ENCODE assay signal across 8 mouse cellular contexts in the genomic region with DNA sequence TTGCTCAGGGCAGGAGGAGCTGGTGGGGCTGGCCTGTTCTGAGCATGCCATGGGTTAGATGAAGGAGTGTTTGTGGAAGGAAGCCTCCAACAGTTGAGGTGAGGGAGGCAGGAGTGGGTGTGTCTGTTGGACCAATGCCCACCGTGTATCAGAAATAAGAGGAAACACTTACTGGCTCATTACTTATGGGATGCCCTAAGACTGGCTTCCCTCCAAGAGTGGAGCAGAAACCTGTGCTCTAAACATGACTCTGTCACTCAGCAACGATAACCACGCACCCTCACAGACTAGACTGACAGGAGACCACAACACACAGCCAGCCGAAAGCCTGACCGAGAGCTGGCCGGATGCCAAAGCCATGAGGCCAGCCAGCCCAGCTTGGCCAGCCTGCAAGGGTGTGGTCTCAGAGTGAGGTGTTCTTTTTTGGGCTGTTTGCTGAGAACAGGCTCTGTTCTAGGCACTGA. TPM values are rescaled to one million over a fixed set of nuclear protein-coding genes. Genes with fewer than 3 reads are reported as not detected.
A peak's percentile ranks its signal among the peaks of the same experiment; 100 is the strongest.
DNase-seq lines count a peak whose midpoint lies in the region; ATAC-seq and TF ChIP-seq lines count a peak whose summit lies in the region.

No protein-coding gene starts in this region.

- peak; percentile 79 for ATAC-seq in heart, embryonic 13.5 days (ENCODE audit: extremely low read depth, insufficient number of reproducible peaks, low FRiP score, low TSS enrichment)

- H3K4me1 ChIP-seq in heart, embryonic 13.5 days, result peaks cover 21% of the 10 kb centered on the region

- no peaks in the 10 kb centered on the region for H3K36me3 ChIP-seq in heart, embryonic 13.5 days

- intact Hi-C loops in left cerebral cortex, adult 2 months (cut with DNase I), result loop anchor here (1.0 kb wide), 1 partner anchor 38 kb away; no protein-coding TSS in a partner anchor

- peak overlapping the region; percentile 26 for H3K4me2 ChIP-seq in heart, embryonic 13.5 days

- DNase-seq in adrenal gland, adult (ENCODE audit: inconsistent age in 2 of 2, low spot score in 1 of 2), result peak; percentile 43 to 80
- no peak for DNase-seq in adrenal gland, postnatal 4 days (ENCODE audit: low spot score in 2 of 2)
- DNase-seq in 416B (ENCODE audit: low read depth), result peak; percentile 99
- DNase-seq in c-Kit-positive CD71-positive TER-119-negative erythroid progenitor cells, embryonic 14.5 days (ENCODE audit: low read depth), result peak; percentile 30
- peak; percentile 81 for DNase-seq in large intestine, adult 2 months (ENCODE audit: low read depth, low spot score)
- peak; percentile 84 to 93 for DNase-seq in natural killer cell, adult 2 months (ENCODE audit: low spot score in 2 of 2)
- no peak for DNase-seq in left cerebral cortex, adult 2 months (ENCODE audit: extremely low spot score in 1 of 2, low spot score in 2 of 2)

- H3K4me3 ChIP-seq in heart, embryonic 13.5 days, result no peak overlapping the region
- no peak overlapping the region for H3K4me3 ChIP-seq in left cerebral cortex, adult 2 months

- TF ChIP-seq CTCF in left cerebral cortex, adult 2 months (IDR thresholded peaks at IDR 0.05), result no peak

- no peak overlapping the region for H3K9ac ChIP-seq in heart, embryonic 13.5 days

- peaks cover 10% of the 10 kb centered on the region; the same call in 1 of the 2 replicates for H3K27me3 ChIP-seq in heart, embryonic 13.5 days (replicated peaks)

- peak overlapping the region; percentile 86 for H3K27ac ChIP-seq in heart, embryonic 13.5 days (replicated peaks)
- H3K27ac ChIP-seq in left cerebral cortex, adult 2 months, result no peak overlapping the region

- 12% methylated on average over 6 of the region's 6 CpGs for WGBS in heart, embryonic 13.5 days
- 5% methylated on average over 6 of the region's 6 CpGs for WGBS in large intestine, adult 2 months

- H3K9me3 ChIP-seq in heart, embryonic 13.5 days, result peaks cover 5% of the 10 kb centered on the region; the same call in 1 of the 2 replicates

RNA-seq across cellular contexts. Expression of a gene that starts 28.0 kb away (rescaled TPM):
- 1 to 10 TPM in 1 of 2 experiments, under 1 TPM in 1; 0.99 to 1.1 TPM for total RNA-seq in adrenal gland, postnatal 4 days (2021)
- polyA plus RNA-seq in heart, embryonic 13.5 days (2015; fragmentation: Nextera tagmentation; extraction: Ambion mirVana), result 0.09 TPM in 2 replicates
- 0.76 and 0.88 TPM in 2 replicates for polyA plus RNA-seq in large intestine, adult 2 months (2012; rRNA removed)
- total RNA-seq in left cerebral cortex, adult 2 months (2021), result 1 to 10 TPM; 1.8 to 2.5 TPM

Comparison
In these comparisons a context has a peak if more than half of its experiments do, and no peak if none do; other contexts are left out.
1. DNase-seq: peak in adrenal gland, adult (2 of 2), 416B (single experiment), c-Kit-positive CD71-positive TER-119-negative erythroid progenitor cells, embryonic 14.5 days (single experiment), large intestine, adult 2 months (single experiment) and natural killer cell, adult 2 months (2 of 2); none in adrenal gland, postnatal 4 days (0 of 2) and left cerebral cortex, adult 2 months (0 of 2).